Mouse (Mus musculus) embryo, embryonic 9.5 days (tissue): ENCODE results near the gene Dcp1a.
A peak's percentile ranks its signal among the peaks of the same experiment; 100 is the strongest.

ENCODE experiments used
- DNase-seq: peaks from one replicate; pipeline ENCODE4 v3.0.0-alpha.2; 2017; ENCODE audit errors: extremely low spot score

Dcp1a gene

GRCm38 (mm10) chr14:30479361-30479948 lies at the start of gene Dcp1a:
Dcp1a (plus strand) TSS chr14:30479535.
- peak; percentile 96 for DNase-seq

- no peak for DNase-seq
Measured at GRCm38 (mm10) chr14:30429606-30430005, 49.7 kb upstream of the Dcp1a start.

GRCm38 (mm10) chr14:30430026-30430425 lies 49.3 kb upstream of the Dcp1a start:
- DNase-seq: no peak

- DNase-seq: no peak
Measured at GRCm38 (mm10) chr14:30430446-30430845, 48.9 kb upstream of the Dcp1a start.

GRCm38 (mm10) chr14:30435316-30435715 lies 44.0 kb upstream of the Dcp1a start:
- DNase-seq: no peak

- DNase-seq: no peak
Measured at GRCm38 (mm10) chr14:30439915-30440314, 39.4 kb upstream of the Dcp1a start.

GRCm38 (mm10) chr14:30455801-30456595 lies 23.3 kb upstream of the Dcp1a start:
- DNase-seq: no peak

GRCm38 (mm10) chr14:30457436-30457835 lies 21.9 kb upstream of the Dcp1a start:
- no peak for DNase-seq

GRCm38 (mm10) chr14:30457897-30458296 lies 21.4 kb upstream of the Dcp1a start:
- no peak for DNase-seq

GRCm38 (mm10) chr14:30458820-30459219 lies 20.5 kb upstream of the Dcp1a start:
- DNase-seq: no peak

- peak; percentile 70 for DNase-seq
Measured at GRCm38 (mm10) chr14:30459891-30460523, 19.3 kb upstream of the Dcp1a start.

GRCm38 (mm10) chr14:30463312-30463711 lies 16.0 kb upstream of the Dcp1a start:
- no peak for DNase-seq

- no peak for DNase-seq
Measured at GRCm38 (mm10) chr14:30473605-30474004, 5.7 kb upstream of the Dcp1a start.

GRCm38 (mm10) chr14:30474416-30474815 lies 4.9 kb upstream of the Dcp1a start:
- no peak for DNase-seq

GRCm38 (mm10) chr14:30491342-30491741 lies 12.0 kb downstream of the Dcp1a start, which contains the start of gene Cacna1d:
Cacna1d (minus strand) TSS chr14:30491455.
- no peak for DNase-seq

GRCm38 (mm10) chr14:30493276-30493675 lies 13.9 kb downstream of the Dcp1a start:
- no peak for DNase-seq

GRCm38 (mm10) chr14:30494998-30495397 lies 15.7 kb downstream of the Dcp1a start:
- DNase-seq: no peak

- DNase-seq: no peak
Measured at GRCm38 (mm10) chr14:30498202-30498601, 18.9 kb downstream of the Dcp1a start.

- DNase-seq: no peak
Measured at GRCm38 (mm10) chr14:30504990-30505389, 25.7 kb downstream of the Dcp1a start.

- no peak for DNase-seq
Measured at GRCm38 (mm10) chr14:30510214-30510763, 31.0 kb downstream of the Dcp1a start.

GRCm38 (mm10) chr14:30512896-30513295 lies 33.6 kb downstream of the Dcp1a start:
- DNase-seq: no peak

- peak; percentile 18 for DNase-seq
Measured at GRCm38 (mm10) chr14:30515931-30516723, 36.8 kb downstream of the Dcp1a start.
